Mouse (Mus musculus): ENCODE measurements around the gene Naip5. TPM values are rescaled to one million over a fixed set of nuclear protein-coding genes. Genes with fewer than 3 reads are reported as not detected.
"Not testable (repeated sequence)": the region's sequence is repeated elsewhere in the genome, so short reads cannot be mapped to it uniquely, and the experiment has no call there.

The Naip5 gene
- polyA plus RNA-seq, 1 experiment from 2014 or later = 0.14 TPM

- DNase-seq (ENCODE audit: low spot score) = no peak
- Histone ChIP-seq H3K27ac (no peak overlapping the region), H3K27me3 (ENCODE audit: insufficient read depth, poor library complexity, severe bottlenecking) (no peaks in the 10 kb centered on the region), H3K4me3 (no peak overlapping the region), H3K36me3 (no peaks in the 10 kb centered on the region), H3K9me3 (no peaks in the 10 kb centered on the region), H3K4me1 (no peaks in the 10 kb centered on the region)
- WGBS = 71% methylated on average over 3 of the region's 3 CpGs
These were observed 50.7 kb downstream of the Naip5 start for GRCm38 (mm10) chr13:100195421-100195820.

GRCm38 (mm10) chr13:100183111-100183510, 63.0 kb downstream of the Naip5 start:
- not testable (repeated sequence) for H3K27me3 ChIP-seq (ENCODE audit: insufficient read depth, poor library complexity, severe bottlenecking); H3K4me3 ChIP-seq; H3K9me3 ChIP-seq; H3K27ac ChIP-seq; DNase-seq (ENCODE audit: low spot score); H3K36me3 ChIP-seq; H3K4me1 ChIP-seq

- not testable (repeated sequence) for H3K36me3 ChIP-seq; DNase-seq (ENCODE audit: low spot score); H3K27me3 ChIP-seq (ENCODE audit: insufficient read depth, poor library complexity, severe bottlenecking); H3K9me3 ChIP-seq; H3K4me3 ChIP-seq; H3K27ac ChIP-seq; H3K4me1 ChIP-seq
- WGBS = 82% methylated on average over 4 of the region's 5 CpGs
These were observed 71.8 kb downstream of the Naip5 start for GRCm38 (mm10) chr13:100174360-100174759.

GRCm38 (mm10) chr13:100166378-100166777, 79.7 kb downstream of the Naip5 start:
- H3K4me1 ChIP-seq; H3K27me3 ChIP-seq (ENCODE audit: insufficient read depth, poor library complexity, severe bottlenecking); H3K36me3 ChIP-seq; H3K27ac ChIP-seq; H3K9me3 ChIP-seq; H3K4me3 ChIP-seq; DNase-seq (ENCODE audit: low spot score): not testable (repeated sequence)
- WGBS = 72% methylated on average over 2 of the region's 2 CpGs

GRCm38 (mm10) chr13:100162467-100162866, 83.7 kb downstream of the Naip5 start:
- DNase-seq (ENCODE audit: low spot score) = not testable (repeated sequence)

More at GRCm38 (mm10) chr13:100162467-100162866, 83.7 kb downstream of the Naip5 start:
- not testable (repeated sequence) for H3K36me3 ChIP-seq; H3K27ac ChIP-seq; H3K4me1 ChIP-seq; H3K27me3 ChIP-seq (ENCODE audit: insufficient read depth, poor library complexity, severe bottlenecking); H3K9me3 ChIP-seq; H3K4me3 ChIP-seq

Other genes with a start within 250 kb of the Naip5 start
- 33.9 and 36.9 TPM in 2 replicates for gene Mccc2, start 230.7 kb downstream of the Naip5 start, polyA plus RNA-seq (2016; fragmentation: Nextera tagmentation; extraction: Ambion mirVana)
- gene Bdp1, start 142.3 kb downstream of the Naip5 start, polyA plus RNA-seq (2016; fragmentation: Nextera tagmentation; extraction: Ambion mirVana) = 21.6 and 22.3 TPM in 2 replicates
- 77.4 and 93.1 TPM in 2 replicates for gene Serf1, start 138.3 kb downstream of the Naip5 start, polyA plus RNA-seq (2016; fragmentation: Nextera tagmentation; extraction: Ambion mirVana)
- 45.6 and 64.3 TPM in 2 replicates for gene Smn1, start 121.5 kb downstream of the Naip5 start, polyA plus RNA-seq (2016; fragmentation: Nextera tagmentation; extraction: Ambion mirVana)
- gene Naip2, start 44.2 kb downstream of the Naip5 start, polyA plus RNA-seq (2016; fragmentation: Nextera tagmentation; extraction: Ambion mirVana) = 0.15 and 0.22 TPM in 2 replicates
- 0.18 TPM in 1 of 2 replicates, not detected in the other for gene Naip6, start 71.4 kb upstream of the Naip5 start, polyA plus RNA-seq (2016; fragmentation: Nextera tagmentation; extraction: Ambion mirVana)
- gene Naip1, start 206.5 kb upstream of the Naip5 start, polyA plus RNA-seq (2016; fragmentation: Nextera tagmentation; extraction: Ambion mirVana) = not detected in 2 replicates
- 58.9 and 73.5 TPM in 2 replicates for gene Gtf2h2, start 246.3 kb upstream of the Naip5 start, polyA plus RNA-seq (2016; fragmentation: Nextera tagmentation; extraction: Ambion mirVana)

Measured in heart, embryonic 10.5 days (tissue).